Mouse (Mus musculus) liver, adult 2 months (tissue): ENCODE measurements around the gene Gm20431.

Experiments
- CTCF ChIP-seq: fragments of 200-500 bp; IDR thresholded peaks from 2 replicates; pipeline ENCODE4 v1.5.1; 2011; ENCODE audit warnings: low read depth, low read length, control low read depth
- POLR2A ChIP-seq: fragments of 200-500 bp; IDR thresholded peaks from 2 replicates; pipeline ENCODE4 v1.6.1; 2011; ENCODE audit warnings: low read length, control low read depth; ENCODE audit not compliant: insufficient read depth; ENCODE audit errors: extremely low read depth

DNA sequence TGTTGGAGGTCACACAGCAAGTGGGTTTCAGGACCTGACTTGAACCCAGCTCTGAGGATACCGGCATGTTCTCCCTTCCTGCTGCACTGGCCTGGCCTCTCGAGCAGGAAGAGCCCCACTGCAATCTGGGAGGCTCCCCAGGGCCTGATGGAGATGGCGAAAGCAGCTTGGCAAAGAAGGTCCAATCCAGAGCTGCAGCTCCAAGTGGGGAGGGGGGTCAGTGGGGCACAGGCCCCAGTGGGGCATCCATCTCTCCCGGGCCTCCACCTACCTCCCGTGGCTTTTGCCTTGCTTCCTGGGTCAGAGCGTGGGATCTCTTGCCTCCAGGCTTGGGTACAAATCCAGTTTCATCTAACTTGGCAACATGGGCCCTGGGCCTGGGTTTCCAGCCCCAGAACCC lies 40.8 kb upstream of the Gm20431 start:
- TF ChIP-seq POLR2A (no peak), CTCF (no peak)
